Mouse (Mus musculus): ENCODE data around the gene Xpc.

Gene Xpc

GRCm38 (mm10) chr6:91515545-91516449, at the start of gene Xpc, which contains the start of gene Lsm3:
Xpc (minus strand) TSS chr6:91515888.
Lsm3 (plus strand) TSS chr6:91515928.
- peak; percentile 98 for DNase-seq

GRCm38 (mm10) chr6:91563031-91563430, 47.3 kb upstream of the Xpc start:
- no peak for DNase-seq

- DNase-seq: no peak
Observed at GRCm38 (mm10) chr6:91560186-91560585, 44.5 kb upstream of the Xpc start.

- DNase-seq: no peak
Observed at GRCm38 (mm10) chr6:91559371-91559770, 43.7 kb upstream of the Xpc start.

- DNase-seq: no peak
Observed at GRCm38 (mm10) chr6:91558565-91558964, 42.9 kb upstream of the Xpc start.

GRCm38 (mm10) chr6:91552693-91553092, 37.0 kb upstream of the Xpc start:
- DNase-seq: no peak

- DNase-seq: no peak
Observed at GRCm38 (mm10) chr6:91551671-91552070, 36.0 kb upstream of the Xpc start.

- DNase-seq: no peak
Observed at GRCm38 (mm10) chr6:91549621-91550020, 33.9 kb upstream of the Xpc start.

- DNase-seq: no peak
Observed at GRCm38 (mm10) chr6:91547313-91547712, 31.6 kb upstream of the Xpc start.

GRCm38 (mm10) chr6:91546241-91546884, 30.7 kb upstream of the Xpc start:
- no peak for DNase-seq

GRCm38 (mm10) chr6:91543056-91543455, 27.4 kb upstream of the Xpc start:
- no peak for DNase-seq

GRCm38 (mm10) chr6:91541276-91541675, 25.6 kb upstream of the Xpc start:
- no peak for DNase-seq

- no peak for DNase-seq
Observed at GRCm38 (mm10) chr6:91536047-91536765, 20.5 kb upstream of the Xpc start.

GRCm38 (mm10) chr6:91535231-91535630, 19.5 kb upstream of the Xpc start:
- DNase-seq: no peak

GRCm38 (mm10) chr6:91534268-91534667, 18.6 kb upstream of the Xpc start:
- no peak for DNase-seq

- DNase-seq: no peak
Observed at GRCm38 (mm10) chr6:91533771-91534170, 18.1 kb upstream of the Xpc start.

- DNase-seq: no peak
Observed at GRCm38 (mm10) chr6:91533359-91533758, 17.7 kb upstream of the Xpc start.

GRCm38 (mm10) chr6:91532661-91533060, 17.0 kb upstream of the Xpc start:
- no peak for DNase-seq

GRCm38 (mm10) chr6:91531276-91531675, 15.6 kb upstream of the Xpc start:
- no peak for DNase-seq

GRCm38 (mm10) chr6:91530673-91531072, 15.0 kb upstream of the Xpc start:
- DNase-seq: no peak

GRCm38 (mm10) chr6:91528265-91528664, 12.6 kb upstream of the Xpc start:
- no peak for DNase-seq

- DNase-seq: no peak
Observed at GRCm38 (mm10) chr6:91527227-91527860, 11.7 kb upstream of the Xpc start.

- DNase-seq: no peak
Observed at GRCm38 (mm10) chr6:91525544-91525943, 9.9 kb upstream of the Xpc start.

Data from cerebellum, adult 11 months (tissue).